Mouse (Mus musculus) liver, embryonic 14.5 days (tissue): ENCODE measurements around the gene 1700042G07Rik. TPM values are rescaled to one million over a fixed set of nuclear protein-coding genes. Genes with fewer than 3 reads are reported as not detected.

Experiments used
- ATAC-seq: fragments of 200-750 bp; cut with Nextera tagmentation; 2 replicates; pipeline ENCODE4 v1.8.0; 2017; ENCODE audit warnings: moderate number of reproducible peaks, mild to moderate bottlenecking, moderate library complexity; ENCODE audit not compliant: insufficient read depth
- DNase-seq, 3 experiments: peaks; one replicate each; pipeline ENCODE4 v3.0.0-alpha.2; 2012 to 2013; ENCODE audit warnings: low read depth in 3 of 3, low spot score in 3 of 3
- H3K27ac ChIP-seq: fragments of 300-500 bp; sonication (generic); 2 replicates; pipeline ENCODE4 v1.5.1; 2014; ENCODE audit warnings: moderate library complexity, mild to moderate bottlenecking, control low read depth, inconsistent platforms
- H3K27me3 ChIP-seq: fragments of 300-500 bp; sonication (generic); 2 replicates; pipeline ENCODE4 v1.6.1; 2014; ENCODE audit warnings: mild to moderate bottlenecking, low read length, moderate library complexity; ENCODE audit not compliant: control insufficient read depth, insufficient read depth
- H3K36me3 ChIP-seq: fragments of 300-500 bp; sonication (generic); replicated peaks from 2 replicates; pipeline ENCODE4 v1.6.1; 2014; ENCODE audit warnings: low read depth; ENCODE audit not compliant: control insufficient read depth, insufficient read depth
- H3K4me1 ChIP-seq, 2 experiments: fragments of 200-500 bp in 1 of 2; fragments of 300-500 bp in 1 of 2; sonication (generic) in 1 of 2; replicated peaks; 2 replicates each; pipeline ENCODE4 v1.6.1; 2012 to 2014; ENCODE audit warnings: antibody characterized with exemption in 1 of 2, inconsistent platforms in 1 of 2, low read length in 1 of 2; ENCODE audit not compliant: control insufficient read depth in 2 of 2, insufficient read depth in 2 of 2
- H3K4me2 ChIP-seq: fragments of 300-500 bp; sonication (generic); 2 replicates; pipeline ENCODE4 v1.6.1; 2014; ENCODE audit warnings: low read depth, mild to moderate bottlenecking, control low read depth, moderate library complexity
- H3K4me3 ChIP-seq, 2 experiments: fragments of 200-500 bp in 1 of 2; fragments of 300-500 bp in 1 of 2; sonication (generic) in 1 of 2; 2 replicates each; pipeline ENCODE4 v1.5.1; 2012 to 2014; ENCODE audit warnings: low read depth in 2 of 2, low read length in 2 of 2, mild to moderate bottlenecking in 2 of 2, control low read depth in 1 of 2, inconsistent platforms in 1 of 2, moderate library complexity in 1 of 2; ENCODE audit not compliant: insufficient read depth in 1 of 2
- H3K9ac ChIP-seq: fragments of 300-500 bp; sonication (generic); replicated peaks from 2 replicates; pipeline ENCODE4 v1.6.1; 2014; ENCODE audit warnings: mild to moderate bottlenecking, control low read depth, moderate library complexity
- H3K9me3 ChIP-seq: fragments of 300-500 bp; sonication (generic); 2 replicates; pipeline ENCODE4 v1.6.1; 2016; ENCODE audit warnings: low read length, mixed read lengths; ENCODE audit not compliant: control insufficient read depth
- CTCF ChIP-seq: IDR thresholded peaks from 2 replicates; pipeline ENCODE4 v1.5.1; 2016; ENCODE audit warnings: antibody characterized with exemption, low read depth, control low read depth
- EP300 ChIP-seq: IDR thresholded peaks from 2 replicates; pipeline ENCODE4 v1.6.1; 2016; ENCODE audit warnings: antibody characterized with exemption, low read depth
- WGBS: fragments of 180-500 bp; shearing (Covaris S2); extraction: QIAGEN DNeasy Blood & Tissue Kit; methylation state at CpG from one replicate; pipeline ENCODE4 v1.1.7; 2014; ENCODE audit not compliant: insufficient replicate concordance; 5-methylcytosine and 5-hydroxymethylcytosine counted together
- polyA plus RNA-seq, 2 experiments: library from polyadenylated mRNA; depleted of rRNA in 1 of 2; stranded (reverse) in 1 of 2; unstranded in 1 of 2; fragments of >200 nt; fragmentation: Nextera tagmentation in 1 of 2; extraction: Ambion mirVana in 1 of 2; gene quantifications; 2 replicates each; pipeline versions ENCODE4 v1.2.1 to v1.2.3; 2012 to 2014

The 1700042G07Rik gene
- polyA plus RNA-seq, 2 experiments: not detected

GRCm38 (mm10) chr4:116160769-116161168, 12.4 kb upstream of the 1700042G07Rik start:
- Histone ChIP-seq H3K9ac (no peak overlapping the region), H3K9me3 (no peaks in the 10 kb centered on the region), H3K36me3 (peaks cover 12% of the 10 kb centered on the region), H3K27ac (no peak overlapping the region), H3K4me2 (no peak overlapping the region), H3K4me3 (no peak overlapping the region), H3K27me3 (no peaks in the 10 kb centered on the region), H3K4me1 (peaks cover 0 to 3% of the 10 kb centered on the region in 2 experiments; a peak in 2 of 4 replicates)
- no peak for TF ChIP-seq EP300
- TF ChIP-seq CTCF: no peak
- ATAC-seq (no peak), DNase-seq (no peak)
- WGBS: 60% methylated on average over 3 of the region's 3 CpGs

- Histone ChIP-seq H3K4me1 (peaks cover 0 to 3% of the 10 kb centered on the region in 2 experiments; a peak in 2 of 4 replicates), H3K9me3 (no peaks in the 10 kb centered on the region), H3K27me3 (no peaks in the 10 kb centered on the region), H3K4me2 (no peak overlapping the region), H3K4me3 (no peak overlapping the region), H3K9ac (no peak overlapping the region), H3K27ac (no peak overlapping the region), H3K36me3 (peaks cover 7% of the 10 kb centered on the region)
- no peak for TF ChIP-seq CTCF
- TF ChIP-seq EP300: no peak
- WGBS: 54% methylated on average over 4 of the region's 4 CpGs
- DNase-seq (no peak), ATAC-seq (no peak)
These were observed 11.0 kb upstream of the 1700042G07Rik start for GRCm38 (mm10) chr4:116162142-116162541.

- Histone ChIP-seq H3K4me1 (peaks cover 0 to 3% of the 10 kb centered on the region in 2 experiments; a peak in 2 of 4 replicates), H3K27ac (no peak overlapping the region), H3K9me3 (no peaks in the 10 kb centered on the region), H3K4me2 (no peak overlapping the region), H3K9ac (no peak overlapping the region), H3K4me3 (no peak overlapping the region), H3K36me3 (no peaks in the 10 kb centered on the region), H3K27me3 (no peaks in the 10 kb centered on the region)
- TF ChIP-seq EP300 (no peak), CTCF (no peak)
- DNase-seq (no peak), ATAC-seq (no peak)
- WGBS: 60% methylated on average over 2 of the region's 2 CpGs
These were observed 8.2 kb upstream of the 1700042G07Rik start for GRCm38 (mm10) chr4:116164759-116165554.

GRCm38 (mm10) chr4:116165708-116166407, 7.3 kb upstream of the 1700042G07Rik start:
- DNase-seq (no peak), ATAC-seq (no peak)
- Histone ChIP-seq H3K9me3 (no peaks in the 10 kb centered on the region), H3K4me1 (peaks cover 0 to 3% of the 10 kb centered on the region in 2 experiments; a peak in 2 of 4 replicates), H3K4me3 (no peak overlapping the region), H3K27ac (no peak overlapping the region), H3K4me2 (no peak overlapping the region), H3K27me3 (no peaks in the 10 kb centered on the region), H3K36me3 (no peaks in the 10 kb centered on the region), H3K9ac (no peak overlapping the region)
- 44% methylated on average over 8 of the region's 8 CpGs for whole genome bisulfite sequencing
- TF ChIP-seq EP300 (no peak), CTCF (no peak)

- Histone ChIP-seq H3K4me3 (no peak within 1 kb of the TSS), H3K4me2 (no peak within 1 kb of the TSS), H3K4me1 (0 out of 4 replicates have a peak, but pooled peaks cover 0 to under 1% of the 10 kb centered on the region in 2 experiments), H3K9me3 (no peaks in the 10 kb centered on the region), H3K9ac (no peak within 1 kb of the TSS), H3K36me3 (no peaks in the 10 kb centered on the region), H3K27me3 (no peaks in the 10 kb centered on the region), H3K27ac (no peak within 1 kb of the TSS)
- peak; percentile 42 for TF ChIP-seq CTCF
- no peak for TF ChIP-seq EP300
- WGBS: 22% methylated on average over 7 of the region's 7 CpGs
- DNase-seq (no peak), ATAC-seq (no peak)
These were observed 5.8 kb upstream of the 1700042G07Rik start, which contains the start of gene Tspan1 for GRCm38 (mm10) chr4:116167404-116167803. Gene Tspan1 (minus strand): TSS chr4:116167601.
